Mouse (Mus musculus) right cerebral cortex, postnatal 4 days (tissue): ENCODE measurements around the gene Gm20388.

Source experiments
- DNase-seq: peaks from one replicate; pipeline ENCODE4 v3.0.0-alpha.2; 2022

The Gm20388 gene

GRCm38 (mm10) chr8:124346852-124347523 is 4436.3 kb downstream of the Gm20388 start:
- peak; percentile 84 for DNase-seq

- no peak for DNase-seq
Observed at GRCm38 (mm10) chr8:124348087-124348486, 4437.4 kb downstream of the Gm20388 start.

- peak; percentile 97 for DNase-seq
Observed at GRCm38 (mm10) chr8:124349663-124350062, 4439.0 kb downstream of the Gm20388 start.

- DNase-seq, result no peak
Observed at GRCm38 (mm10) chr8:124351636-124352035, 4441.0 kb downstream of the Gm20388 start.

GRCm38 (mm10) chr8:124360911-124361310 is 4450.3 kb downstream of the Gm20388 start:
- DNase-seq, result no peak

- DNase-seq, result no peak
Observed at GRCm38 (mm10) chr8:124361773-124362427, 4451.3 kb downstream of the Gm20388 start.

GRCm38 (mm10) chr8:124362589-124362988 is 4451.9 kb downstream of the Gm20388 start:
- DNase-seq, result no peak

- no peak for DNase-seq
Observed at GRCm38 (mm10) chr8:124363337-124363736, 4452.7 kb downstream of the Gm20388 start.

GRCm38 (mm10) chr8:124368213-124368612 is 4457.6 kb downstream of the Gm20388 start:
- DNase-seq, result peak; percentile 75

GRCm38 (mm10) chr8:124370422-124371183 is 4460.0 kb downstream of the Gm20388 start:
- no peak for DNase-seq

- no peak for DNase-seq
Observed at GRCm38 (mm10) chr8:124371410-124372123, 4460.9 kb downstream of the Gm20388 start.

GRCm38 (mm10) chr8:124373753-124374152 is 4463.1 kb downstream of the Gm20388 start:
- no peak for DNase-seq

- no peak for DNase-seq
Observed at GRCm38 (mm10) chr8:124375168-124375567, 4464.5 kb downstream of the Gm20388 start.

- no peak for DNase-seq
Observed at GRCm38 (mm10) chr8:124375727-124376126, 4465.1 kb downstream of the Gm20388 start.

GRCm38 (mm10) chr8:124376406-124376805 is 4465.8 kb downstream of the Gm20388 start:
- DNase-seq, result no peak

- no peak for DNase-seq
Observed at GRCm38 (mm10) chr8:124379289-124379688, 4468.6 kb downstream of the Gm20388 start.

GRCm38 (mm10) chr8:124382235-124382634 is 4471.6 kb downstream of the Gm20388 start:
- no peak for DNase-seq

GRCm38 (mm10) chr8:124384336-124384735 is 4473.7 kb downstream of the Gm20388 start:
- DNase-seq, result no peak

GRCm38 (mm10) chr8:124386225-124386899 is 4475.7 kb downstream of the Gm20388 start:
- DNase-seq, result peak; percentile 27

- DNase-seq, result peak; percentile 27
Observed at GRCm38 (mm10) chr8:124389495-124389894, 4478.9 kb downstream of the Gm20388 start.

- peak; percentile 65 for DNase-seq
Observed at GRCm38 (mm10) chr8:124391191-124391590, 4480.6 kb downstream of the Gm20388 start.

GRCm38 (mm10) chr8:124392271-124393012 is 4481.8 kb downstream of the Gm20388 start:
- DNase-seq, result no peak
